Mouse (Mus musculus) myocyte (in vitro differentiated cells): ENCODE data around the gene Dgkd. TPM values are rescaled to one million over a fixed set of nuclear protein-coding genes. Genes with fewer than 3 reads are reported as not detected.

Source experiments
- H3K27me3 ChIP-seq: one replicate; pipeline ENCODE4 v1.6.1; 2011; ENCODE audit not compliant: control insufficient read depth, insufficient read depth, insufficient read length
- H3K36me3 ChIP-seq: one replicate; pipeline ENCODE4 v1.6.1; 2011; ENCODE audit not compliant: control insufficient read depth, insufficient read depth
- H3K4me2 ChIP-seq: one replicate; pipeline ENCODE4 v1.6.1; 2011; ENCODE audit warnings: low read depth, control low read depth
- H3K4me3 ChIP-seq: one replicate; pipeline ENCODE4 v1.5.1; 2011; ENCODE audit warnings: mild to moderate bottlenecking, control low read depth, moderate library complexity
- H3K79me2 ChIP-seq: one replicate; pipeline ENCODE4 v1.6.1; 2011; ENCODE audit not compliant: control insufficient read depth, insufficient read depth
- H3ac ChIP-seq: one replicate; pipeline ENCODE4 v1.6.1; 2011; ENCODE audit not compliant: control insufficient read depth, insufficient read length
- CEBPB ChIP-seq: IDR thresholded peaks from 2 replicates; pipeline ENCODE4 v1.6.1; 2011; ENCODE audit warnings: mild to moderate bottlenecking, moderate library complexity; ENCODE audit not compliant: poor library complexity, insufficient read depth, severe bottlenecking
- E2F4 ChIP-seq: IDR thresholded peaks from one replicate; pipeline ENCODE4 v1.6.1; 2011; ENCODE audit warnings: mild to moderate bottlenecking, control low read depth, moderate library complexity; ENCODE audit not compliant: insufficient read depth
- MAX ChIP-seq: IDR thresholded peaks from one replicate; pipeline ENCODE4 v1.6.1; 2011; ENCODE audit warnings: low read depth, mild to moderate bottlenecking, control low read depth
- MYOD1 ChIP-seq, 3 experiments: IDR thresholded peaks; one replicate each; pipeline ENCODE4 v1.6.1; 2011; ENCODE audit warnings: control low read depth in 2 of 3, low read depth in 2 of 3, mild to moderate bottlenecking in 2 of 3, moderate library complexity in 1 of 3; ENCODE audit not compliant: insufficient read length in 2 of 3, control insufficient read depth in 1 of 3
- MYOG ChIP-seq, 3 experiments: IDR thresholded peaks; one replicate each; pipeline ENCODE4 v1.6.1; 2011; ENCODE audit warnings: control low read depth in 2 of 3, low read depth in 2 of 3, mild to moderate bottlenecking in 2 of 3; ENCODE audit not compliant: insufficient read length in 2 of 3, control insufficient read depth in 1 of 3, insufficient read depth in 1 of 3
- POLR2A ChIP-seq: IDR thresholded peaks from one replicate; pipeline ENCODE4 v1.6.1; 2011; ENCODE audit warnings: low read depth, mild to moderate bottlenecking, control low read depth, moderate library complexity; ENCODE audit not compliant: insufficient read length
- POLR2AphosphoS2 ChIP-seq: IDR thresholded peaks from one replicate; pipeline ENCODE4 v1.6.1; 2011; ENCODE audit warnings: low read depth, control low read depth; ENCODE audit not compliant: insufficient read length
- REST ChIP-seq: IDR thresholded peaks from one replicate; pipeline ENCODE4 v1.6.1; 2011; ENCODE audit warnings: mild to moderate bottlenecking, control low read depth, moderate library complexity; ENCODE audit not compliant: insufficient read depth, insufficient read length
- SRF ChIP-seq: IDR thresholded peaks from one replicate; pipeline ENCODE4 v1.6.1; 2011; ENCODE audit warnings: low read depth; ENCODE audit not compliant: control insufficient read depth, insufficient read length
- TCF12 ChIP-seq: IDR thresholded peaks from one replicate; pipeline ENCODE4 v1.6.1; 2011; ENCODE audit warnings: mild to moderate bottlenecking, control low read depth; ENCODE audit not compliant: poor library complexity, insufficient read depth, severe bottlenecking
- TCF3 ChIP-seq: IDR thresholded peaks from one replicate; pipeline ENCODE4 v1.6.1; 2011; ENCODE audit warnings: low read depth, control low read depth; ENCODE audit not compliant: insufficient read length
- USF1 ChIP-seq: IDR thresholded peaks from one replicate; pipeline ENCODE4 v1.6.1; 2011; ENCODE audit warnings: low read depth, mild to moderate bottlenecking, control low read depth, moderate library complexity
- polyA plus RNA-seq: library from polyadenylated mRNA; unstranded; fragments of >200 nt; fragmentation: generic; extraction: Trizol; gene quantifications from one replicate; pipeline ENCODE4 v1.2.1, GENCODE M21; 2012; ENCODE audit warnings: missing spikeins

Gene Dgkd
- polyA plus RNA-seq, 1 experiment = 59.3 TPM

- H3K79me2 ChIP-seq = peaks cover 42% of the 10 kb centered on the region
- H3K36me3 ChIP-seq = peaks cover under 1% of the 10 kb centered on the region
- TF ChIP-seq POLR2AphosphoS2 (no peak), E2F4 (no peak), TCF3 (no peak)
- no peak overlapping the region for H3ac ChIP-seq
- H3K4me2 ChIP-seq = no peak overlapping the region
- H3K4me3 ChIP-seq = no peak overlapping the region
- no peaks in the 10 kb centered on the region for H3K27me3 ChIP-seq
Observed at GRCm38 (mm10) chr1:87890960-87891359, 37.9 kb downstream of the Dgkd start.

- H3K4me2 ChIP-seq = no peak overlapping the region
- H3K27me3 ChIP-seq = no peaks in the 10 kb centered on the region
- H3K79me2 ChIP-seq = peaks cover 42% of the 10 kb centered on the region
- no peak overlapping the region for H3K4me3 ChIP-seq
- H3K36me3 ChIP-seq = no peaks in the 10 kb centered on the region
- no peak for TF ChIP-seq REST
- TF ChIP-seq POLR2AphosphoS2 = no peak
- H3ac ChIP-seq = no peak overlapping the region
Observed at GRCm38 (mm10) chr1:87891634-87892033, 38.5 kb downstream of the Dgkd start.

GRCm38 (mm10) chr1:87892499-87892898 lies 39.4 kb downstream of the Dgkd start:
- TF ChIP-seq POLR2A = no peak
- TF ChIP-seq MAX = no peak
- no peak for TF ChIP-seq POLR2AphosphoS2
- TF ChIP-seq TCF12 = no peak
- no peak for TF ChIP-seq USF1
- no peak for TF ChIP-seq MYOD1 (IDR thresholded peaks at IDR 0.05; ENCODE audit: control insufficient read depth in 1 of 3, insufficient read length in 2 of 3, low read depth in 2 of 3)
- TF ChIP-seq SRF = no peak
- no peak for TF ChIP-seq REST
- TF ChIP-seq E2F4 = no peak
- TF ChIP-seq TCF3 = no peak
- TF ChIP-seq CEBPB = no peak
- TF ChIP-seq MYOG (IDR thresholded peaks at IDR 0.05; ENCODE audit: control insufficient read depth in 1 of 3, insufficient read depth in 1 of 3, insufficient read length in 2 of 3, low read depth in 2 of 3) = no peak
- no peak overlapping the region for H3K4me2 ChIP-seq
- no peak overlapping the region for H3K4me3 ChIP-seq
- H3K36me3 ChIP-seq = no peaks in the 10 kb centered on the region
- peaks cover 42% of the 10 kb centered on the region for H3K79me2 ChIP-seq
- H3ac ChIP-seq = no peak overlapping the region
- no peaks in the 10 kb centered on the region for H3K27me3 ChIP-seq

- H3K27me3 ChIP-seq = no peaks in the 10 kb centered on the region
- no peak for TF ChIP-seq MYOD1 (IDR thresholded peaks at IDR 0.05; ENCODE audit: control insufficient read depth in 1 of 3, insufficient read length in 2 of 3, low read depth in 2 of 3)
- no peak for TF ChIP-seq CEBPB
- TF ChIP-seq USF1 = no peak
- no peak for TF ChIP-seq SRF
- TF ChIP-seq REST = no peak
- TF ChIP-seq TCF12 = no peak
- TF ChIP-seq E2F4 = no peak
- no peak for TF ChIP-seq MYOG (IDR thresholded peaks at IDR 0.05; ENCODE audit: control insufficient read depth in 1 of 3, insufficient read depth in 1 of 3, insufficient read length in 2 of 3, low read depth in 2 of 3)
- no peak for TF ChIP-seq POLR2AphosphoS2
- TF ChIP-seq MAX = no peak
- TF ChIP-seq POLR2A = no peak
- no peak for TF ChIP-seq TCF3
- peaks cover 42% of the 10 kb centered on the region for H3K79me2 ChIP-seq
- H3K36me3 ChIP-seq = no peaks in the 10 kb centered on the region
- no peak overlapping the region for H3ac ChIP-seq
- no peak overlapping the region for H3K4me2 ChIP-seq
- H3K4me3 ChIP-seq = no peak overlapping the region
Observed at GRCm38 (mm10) chr1:87893414-87893813, 40.3 kb downstream of the Dgkd start.

GRCm38 (mm10) chr1:87896921-87897320 lies 43.8 kb downstream of the Dgkd start:
- no peak overlapping the region for H3K4me3 ChIP-seq
- H3K4me2 ChIP-seq = no peak overlapping the region
- no peaks in the 10 kb centered on the region for H3K36me3 ChIP-seq
- TF ChIP-seq TCF3 = no peak
- no peak for TF ChIP-seq POLR2AphosphoS2
- no peak for TF ChIP-seq TCF12
- TF ChIP-seq MAX = no peak
- TF ChIP-seq SRF = no peak
- no peak for TF ChIP-seq REST
- no peak for TF ChIP-seq MYOD1 (IDR thresholded peaks at IDR 0.05; ENCODE audit: control insufficient read depth in 1 of 3, insufficient read length in 2 of 3, low read depth in 2 of 3)
- TF ChIP-seq CEBPB = no peak
- TF ChIP-seq MYOG (IDR thresholded peaks at IDR 0.05; ENCODE audit: control insufficient read depth in 1 of 3, insufficient read depth in 1 of 3, insufficient read length in 2 of 3, low read depth in 2 of 3) = no peak
- TF ChIP-seq POLR2A = no peak
- H3ac ChIP-seq = no peak overlapping the region
- no peaks in the 10 kb centered on the region for H3K27me3 ChIP-seq
- H3K79me2 ChIP-seq = peaks cover 31% of the 10 kb centered on the region
